Mouse (Mus musculus) thymus, adult 2 months (tissue): ENCODE data around the gene Cd9.

Source experiments
- CTCF ChIP-seq: fragments of 200-500 bp; IDR thresholded peaks from 2 replicates; pipeline ENCODE4 v1.5.1; 2012; ENCODE audit warnings: mild to moderate bottlenecking, control low read depth, low read length, moderate library complexity, borderline replicate concordance; ENCODE audit not compliant: control insufficient read depth, poor library complexity, insufficient read depth; ENCODE audit errors: extremely low read depth
- POLR2A ChIP-seq: fragments of 200-500 bp; IDR thresholded peaks from 2 replicates; pipeline ENCODE4 v1.6.1; 2012; ENCODE audit warnings: mild to moderate bottlenecking, low read length, control low read depth, moderate library complexity; ENCODE audit not compliant: control insufficient read depth, poor library complexity, insufficient read depth; ENCODE audit errors: extremely low read depth

- no peak for TF ChIP-seq POLR2A
- TF ChIP-seq CTCF, result no peak
Observed at GRCm38 (mm10) chr6:125430358-125430958, 64.1 kb downstream of the Cd9 start.
